Mouse (Mus musculus) forebrain, embryonic 10.5 days (tissue): ENCODE results near the gene Frrs1. TPM values are rescaled to one million over a fixed set of nuclear protein-coding genes. Genes with fewer than 3 reads are reported as not detected.
A peak's percentile ranks its signal among the peaks of the same experiment; 100 is the strongest.

Source experiments
- DNase-seq: peaks from one replicate; pipeline ENCODE4 v3.0.0-alpha.2; 2017; ENCODE audit warnings: low spot score; ENCODE audit errors: extremely low spot score
- H3K27ac ChIP-seq: fragments of 300-500 bp; sonication (generic); 2 replicates; pipeline ENCODE4 v1.5.1; 2016; ENCODE audit warnings: mild to moderate bottlenecking
- H3K27me3 ChIP-seq: fragments of 300-500 bp; sonication (generic); 2 replicates; pipeline ENCODE4 v1.6.1; 2016; ENCODE audit warnings: mild to moderate bottlenecking; ENCODE audit not compliant: poor library complexity, severe bottlenecking
- H3K36me3 ChIP-seq: fragments of 300-500 bp; sonication (generic); replicated peaks from 2 replicates; pipeline ENCODE4 v1.6.1; 2016; ENCODE audit warnings: mild to moderate bottlenecking, moderate library complexity
- H3K4me1 ChIP-seq: fragments of 300-500 bp; sonication (generic); 2 replicates; pipeline ENCODE4 v1.6.1; 2016
- H3K4me3 ChIP-seq: fragments of 300-500 bp; sonication (generic); 2 replicates; pipeline ENCODE4 v1.5.1; 2016; ENCODE audit warnings: mild to moderate bottlenecking, moderate library complexity
- H3K9me3 ChIP-seq: fragments of 300-500 bp; sonication (generic); 2 replicates; pipeline ENCODE4 v1.6.1; 2016; ENCODE audit warnings: mild to moderate bottlenecking, moderate library complexity
- WGBS: fragments of 180-500 bp; shearing (Covaris S2); methylation state at CpG from one replicate; pipeline ENCODE4 v1.1.7; 2016; 5-methylcytosine and 5-hydroxymethylcytosine counted together
- polyA plus RNA-seq: library from polyadenylated mRNA; unstranded; fragments of >200 nt; fragmentation: Nextera tagmentation; extraction: Ambion mirVana; gene quantifications from 2 replicates; pipeline ENCODE4 v1.2.1, GENCODE M21; 2016

The Frrs1 gene
- polyA plus RNA-seq, 1 experiment from 2014 or later = 16.3 TPM

- H3K27me3 ChIP-seq = no peaks in the 10 kb centered on the region; the same call in 1 of the 2 replicates
- no peaks in the 10 kb centered on the region for H3K36me3 ChIP-seq
- H3K27ac ChIP-seq = no peak overlapping the region
- no peak for DNase-seq
- H3K4me3 ChIP-seq = no peak overlapping the region
- peaks cover 4% of the 10 kb centered on the region for H3K4me1 ChIP-seq
- no peaks in the 10 kb centered on the region for H3K9me3 ChIP-seq
- WGBS = 93% methylated on average over 6 of the region's 6 CpGs
Observed at GRCm38 (mm10) chr3:116834241-116834640, 25.0 kb upstream of the Frrs1 start.

DNA sequence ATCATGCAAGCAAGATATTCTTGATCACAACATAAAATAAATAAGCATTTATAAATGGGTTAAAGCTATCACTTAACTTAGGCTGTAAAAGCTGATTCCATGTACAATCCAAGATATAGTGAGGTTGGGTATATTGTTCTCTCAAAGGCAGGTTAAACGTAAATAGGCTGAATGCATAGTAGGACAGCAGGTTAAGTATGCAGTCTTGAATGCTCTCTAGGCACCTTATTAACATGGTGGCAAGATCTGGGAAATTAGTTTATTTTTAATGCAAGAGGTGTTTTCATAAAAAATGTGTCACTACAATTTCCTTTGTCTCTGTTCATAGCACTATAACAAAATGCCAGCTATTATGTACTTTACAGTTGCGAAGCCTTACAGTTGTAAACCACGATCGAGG, 23.9 kb upstream of the Frrs1 start:
- Histone ChIP-seq H3K27ac (peak overlapping the region; percentile 83), H3K4me1 (peaks cover 4% of the 10 kb centered on the region), H3K4me3 (peak overlapping the region; percentile 46; the same call in 1 of the 2 replicates), H3K27me3 (no peaks in the 10 kb centered on the region; the same call in 1 of the 2 replicates), H3K36me3 (no peaks in the 10 kb centered on the region), H3K9me3 (no peaks in the 10 kb centered on the region)
- no peak for DNase-seq
- 90% methylated on average over 4 of the region's 4 CpGs for WGBS

GRCm38 (mm10) chr3:116835770-116836680, 23.2 kb upstream of the Frrs1 start:
- Histone ChIP-seq H3K4me3 (peak overlapping the region; percentile 46), H3K36me3 (no peaks in the 10 kb centered on the region), H3K9me3 (no peaks in the 10 kb centered on the region), H3K27ac (peak overlapping the region; percentile 83), H3K4me1 (peaks cover 4% of the 10 kb centered on the region), H3K27me3 (no peaks in the 10 kb centered on the region; the same call in 1 of the 2 replicates)
- WGBS = 31% methylated on average over 21 of the region's 21 CpGs
- peak; percentile 88 for DNase-seq

GRCm38 (mm10) chr3:116836681-116837475, 22.4 kb upstream of the Frrs1 start:
- no peak overlapping the region for H3K27ac ChIP-seq
- H3K27me3 ChIP-seq = no peaks in the 10 kb centered on the region; the same call in 1 of the 2 replicates
- H3K4me1 ChIP-seq = peaks cover 4% of the 10 kb centered on the region
- 82% methylated on average over 23 of the region's 23 CpGs for WGBS
- DNase-seq = no peak
- H3K36me3 ChIP-seq = no peaks in the 10 kb centered on the region
- H3K4me3 ChIP-seq = no peak overlapping the region
- H3K9me3 ChIP-seq = no peaks in the 10 kb centered on the region

DNA sequence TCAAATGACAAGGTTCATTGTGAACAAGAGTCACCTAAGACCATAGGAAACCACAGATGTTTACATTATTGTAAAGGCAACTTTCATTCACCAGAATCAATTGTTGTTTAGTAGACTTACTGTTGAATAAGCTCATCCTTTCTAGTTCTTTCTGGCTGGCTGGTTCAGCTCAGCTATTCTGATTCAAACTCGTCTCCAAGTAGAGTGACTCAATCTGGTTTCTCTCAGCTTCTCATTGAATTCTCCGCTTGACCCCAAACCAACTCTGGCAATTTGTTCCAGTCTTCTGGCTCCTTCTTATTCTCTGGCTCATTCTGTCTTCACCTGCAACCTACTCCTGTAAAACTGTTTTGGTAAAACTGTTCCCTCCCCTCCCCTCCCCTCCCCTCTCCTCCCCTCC, 18.0 kb upstream of the Frrs1 start:
- 80% methylated on average over 2 of the region's 2 CpGs for WGBS
- H3K4me3 ChIP-seq = no peak overlapping the region
- no peaks in the 10 kb centered on the region for H3K4me1 ChIP-seq
- H3K27ac ChIP-seq = no peak overlapping the region
- H3K27me3 ChIP-seq = no peaks in the 10 kb centered on the region; the same call in 1 of the 2 replicates
- H3K9me3 ChIP-seq = no peaks in the 10 kb centered on the region
- no peaks in the 10 kb centered on the region for H3K36me3 ChIP-seq
- no peak for DNase-seq

DNA sequence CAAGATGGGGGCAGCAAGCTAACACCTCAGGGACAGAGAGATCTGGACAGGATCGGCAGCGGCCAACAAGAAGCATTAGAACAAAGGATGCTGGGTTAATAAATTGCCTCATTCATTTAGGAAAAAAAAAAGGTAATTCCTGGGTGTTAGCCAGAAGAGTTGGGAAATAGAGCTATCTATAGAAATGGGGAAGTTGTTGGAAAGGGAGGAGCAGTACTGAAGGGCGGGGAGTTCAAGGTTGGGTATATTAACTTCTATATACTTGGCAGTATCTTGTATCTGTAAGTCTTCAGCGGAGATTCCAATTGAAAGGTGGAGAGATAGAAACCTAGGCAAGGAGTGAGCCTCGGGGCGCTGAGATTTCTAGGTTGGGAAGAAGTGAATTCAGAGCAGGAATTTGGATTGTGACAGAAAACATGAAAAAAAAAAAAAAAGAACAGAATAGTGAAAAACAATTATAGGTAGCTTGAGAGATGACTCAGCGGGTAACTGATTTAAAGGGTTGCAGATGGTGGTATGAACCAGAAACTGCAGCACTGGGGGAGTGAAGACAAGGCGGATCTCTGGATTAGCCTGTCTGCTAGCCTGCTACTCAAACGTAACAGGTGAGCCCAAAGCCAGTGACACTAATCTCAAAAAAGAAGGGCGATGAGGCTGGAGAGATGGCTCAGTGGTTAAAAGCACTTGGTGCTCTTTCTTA, 14.2 kb upstream of the Frrs1 start:
- H3K27me3 ChIP-seq = no peaks in the 10 kb centered on the region
- no peaks in the 10 kb centered on the region for H3K36me3 ChIP-seq
- no peak overlapping the region for H3K27ac ChIP-seq
- 90% methylated on average over 10 of the region's 10 CpGs for WGBS
- no peaks in the 10 kb centered on the region for H3K9me3 ChIP-seq
- no peaks in the 10 kb centered on the region for H3K4me1 ChIP-seq
- DNase-seq = no peak
- H3K4me3 ChIP-seq = no peak overlapping the region

DNA sequence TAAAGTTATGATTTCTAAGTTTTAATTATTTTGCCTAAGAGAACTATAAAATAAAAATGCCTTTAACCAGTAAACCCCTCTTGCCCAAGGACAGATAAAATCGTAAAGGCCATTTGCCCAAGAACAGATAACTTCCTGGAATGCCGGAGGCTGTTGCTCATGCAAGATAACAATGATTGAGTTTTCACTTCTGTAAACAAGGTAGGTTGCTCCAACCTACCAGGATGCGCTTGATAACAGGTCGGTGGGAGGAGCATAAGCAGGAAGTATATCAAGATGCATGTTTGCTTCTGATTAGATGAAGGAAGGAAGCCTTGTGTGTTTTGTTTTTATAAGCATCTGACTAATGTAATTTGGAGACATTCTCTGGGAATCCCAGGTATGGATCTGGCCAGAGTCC, 13.2 kb upstream of the Frrs1 start:
- WGBS = 91% methylated on average over 4 of the region's 4 CpGs
- no peaks in the 10 kb centered on the region for H3K36me3 ChIP-seq
- H3K27ac ChIP-seq = no peak overlapping the region
- no peak for DNase-seq
- H3K27me3 ChIP-seq = no peaks in the 10 kb centered on the region
- H3K9me3 ChIP-seq = no peaks in the 10 kb centered on the region
- H3K4me1 ChIP-seq = no peaks in the 10 kb centered on the region
- no peak overlapping the region for H3K4me3 ChIP-seq

DNA sequence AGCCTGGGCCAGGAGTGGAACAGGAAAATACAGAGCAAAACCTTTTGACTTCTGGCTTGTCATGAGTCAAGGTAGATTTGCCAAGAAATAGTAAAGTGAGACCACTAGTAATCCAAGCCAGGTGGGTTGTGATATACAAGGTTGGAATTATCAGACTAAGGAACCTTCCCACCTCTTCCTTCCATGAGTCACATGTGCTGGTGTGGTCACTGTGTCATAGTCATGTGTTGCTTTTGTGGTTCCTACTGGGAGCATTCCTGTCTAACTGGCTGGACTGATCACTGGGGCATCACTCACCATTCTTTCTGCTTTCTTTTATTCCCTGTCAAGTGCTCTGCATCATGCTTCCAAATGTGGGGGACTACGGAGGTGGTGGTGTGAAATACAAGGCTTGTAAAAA, 11.2 kb upstream of the Frrs1 start:
- Histone ChIP-seq H3K9me3 (no peaks in the 10 kb centered on the region), H3K27ac (no peak overlapping the region), H3K27me3 (no peaks in the 10 kb centered on the region), H3K36me3 (no peaks in the 10 kb centered on the region), H3K4me3 (no peak overlapping the region), H3K4me1 (no peaks in the 10 kb centered on the region)
- 93% methylated on average over 1 of the region's 1 CpGs for WGBS
- DNase-seq = no peak

DNA sequence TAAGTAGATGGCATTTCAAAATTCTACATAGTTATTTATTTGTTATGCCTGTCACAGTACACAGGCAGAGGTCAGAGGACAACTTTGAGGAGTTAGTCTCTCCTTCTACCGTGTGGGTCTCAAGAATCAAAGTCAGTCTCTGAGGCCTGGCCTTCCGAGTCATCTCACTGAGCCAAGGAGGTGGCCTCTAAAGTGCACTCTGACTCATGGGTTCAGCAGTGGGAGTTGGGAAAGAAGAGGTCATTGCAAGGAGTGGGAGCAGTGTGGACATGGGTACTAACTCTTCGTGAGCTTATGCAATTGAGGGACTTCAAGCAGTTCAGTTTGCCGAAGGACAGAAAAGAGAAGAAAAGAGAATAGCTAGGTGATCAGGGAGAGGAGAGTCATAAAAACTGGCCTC, 10.3 kb upstream of the Frrs1 start:
- no peaks in the 10 kb centered on the region for H3K27me3 ChIP-seq
- no peak overlapping the region for H3K27ac ChIP-seq
- WGBS = 87% methylated on average over 4 of the region's 4 CpGs
- no peaks in the 10 kb centered on the region for H3K9me3 ChIP-seq
- H3K4me1 ChIP-seq = no peaks in the 10 kb centered on the region
- H3K36me3 ChIP-seq = no peaks in the 10 kb centered on the region
- no peak overlapping the region for H3K4me3 ChIP-seq
- DNase-seq = no peak

- no peak overlapping the region for H3K4me3 ChIP-seq
- WGBS = 90% methylated on average over 1 of the region's 1 CpGs
- H3K9me3 ChIP-seq = no peaks in the 10 kb centered on the region
- H3K27me3 ChIP-seq = no peaks in the 10 kb centered on the region
- H3K36me3 ChIP-seq = no peaks in the 10 kb centered on the region
- DNase-seq = no peak
- no peak overlapping the region for H3K27ac ChIP-seq
- H3K4me1 ChIP-seq = no peaks in the 10 kb centered on the region
Observed at GRCm38 (mm10) chr3:116850376-116850775, 8.9 kb upstream of the Frrs1 start.

DNA sequence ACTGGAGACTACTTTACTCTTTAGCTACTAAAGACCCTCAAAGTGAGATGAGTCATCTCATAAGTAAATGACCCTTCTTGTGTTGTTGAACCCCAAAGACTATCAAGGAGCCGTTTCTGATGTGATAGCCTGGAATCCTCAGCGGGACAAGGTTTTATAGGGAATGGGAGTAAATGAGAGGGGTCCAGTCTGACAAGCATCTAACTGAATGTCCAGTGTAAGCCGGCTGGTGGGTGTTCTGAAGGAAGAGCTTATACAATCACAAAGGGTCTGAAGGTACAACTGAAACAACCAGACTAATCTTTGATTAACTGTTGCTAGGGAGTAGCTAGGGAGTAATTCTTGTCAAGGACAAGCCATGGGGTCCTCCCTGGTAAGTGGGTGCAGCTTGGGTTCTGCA, 6.8 kb upstream of the Frrs1 start:
- no peaks in the 10 kb centered on the region for H3K27me3 ChIP-seq
- no peak for DNase-seq
- H3K9me3 ChIP-seq = no peaks in the 10 kb centered on the region
- H3K27ac ChIP-seq = no peak overlapping the region
- 88% methylated on average over 3 of the region's 3 CpGs for WGBS
- H3K36me3 ChIP-seq = no peaks in the 10 kb centered on the region
- no peaks in the 10 kb centered on the region for H3K4me1 ChIP-seq
- H3K4me3 ChIP-seq = no peak overlapping the region

- H3K9me3 ChIP-seq = no peaks in the 10 kb centered on the region
- peaks cover 7% of the 10 kb centered on the region for H3K4me1 ChIP-seq
- no peak for DNase-seq
- H3K27me3 ChIP-seq = no peaks in the 10 kb centered on the region
- H3K27ac ChIP-seq = no peak overlapping the region
- no peaks in the 10 kb centered on the region for H3K36me3 ChIP-seq
- WGBS = 79% methylated on average over 6 of the region's 6 CpGs
- no peak overlapping the region for H3K4me3 ChIP-seq
Observed at GRCm38 (mm10) chr3:116857611-116858010, 1.7 kb upstream of the Frrs1 start.
